Mouse (Mus musculus) neutrophil, adult 5-6 weeks (primary cell): Measurements from ENCODE around the gene Ccdc9b. TPM values are rescaled to one million over a fixed set of nuclear protein-coding genes. Genes with fewer than 3 reads are reported as not detected.

ENCODE experiments used
- ATAC-seq: fragments of 151-379, 151-347 bp; 2 replicates; pipeline ENCODE4 v1.8.0; 2017; ENCODE audit warnings: mild to moderate bottlenecking, moderate TSS enrichment; ENCODE audit not compliant: insufficient number of reproducible peaks, poor library complexity, low FRiP score, severe bottlenecking; ENCODE audit errors: extremely low read depth
- total RNA-seq: library from RNA; stranded (forward); fragments of 200-1000 nt; gene quantifications from 2 replicates; pipeline ENCODE4 v1.2.3, GENCODE M21; 2017

Ccdc9b gene
- total RNA-seq, result not detected in 2 replicates

DNA sequence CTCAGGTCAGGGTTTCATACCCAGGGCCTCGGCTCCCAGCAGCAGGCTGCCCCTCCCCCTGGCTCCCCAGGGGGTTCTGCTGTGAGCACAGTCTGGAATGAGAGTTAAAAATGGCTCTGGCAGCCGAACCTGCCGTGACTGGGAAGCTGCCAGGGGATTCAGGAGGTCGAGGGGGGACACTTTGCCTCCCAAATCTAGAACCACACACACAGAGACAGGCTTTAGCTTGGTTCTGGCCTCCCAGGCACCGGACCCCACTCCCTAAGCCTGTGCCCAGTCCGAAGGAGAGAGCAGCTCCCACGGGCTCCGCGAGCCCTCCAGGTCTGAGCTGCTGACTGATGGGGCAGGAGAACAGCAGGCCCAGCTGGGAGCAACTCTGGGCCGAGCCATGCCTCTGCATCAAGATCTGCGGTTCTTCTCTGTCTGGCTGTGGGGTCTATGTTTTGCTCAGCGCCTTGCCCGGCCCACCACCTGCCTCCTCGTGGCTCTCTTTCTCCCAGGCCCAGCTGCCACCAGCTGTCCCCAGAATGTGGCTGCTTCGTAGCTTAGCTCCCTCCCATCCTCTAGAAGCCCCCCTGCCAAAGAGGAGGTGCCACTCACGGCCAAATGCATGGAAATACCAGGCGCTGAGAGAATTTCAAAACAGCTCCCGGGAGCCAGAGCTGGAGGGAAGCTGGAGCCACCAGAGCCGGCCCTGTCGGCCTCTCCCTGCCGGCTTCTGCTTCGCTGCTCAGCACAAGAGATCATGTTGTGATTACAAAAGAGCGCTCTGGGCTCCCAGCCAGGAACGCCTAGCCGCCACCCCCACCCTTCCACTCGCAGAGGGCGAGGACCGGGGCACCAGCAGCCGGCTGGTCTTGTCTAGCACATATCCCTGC is at the start of gene Ccdc9b:
Gene Ccdc9b, minus strand, starts transcription at position 756 of the 878 bp plus-strand sequence.
- no peak for ATAC-seq

DNA sequence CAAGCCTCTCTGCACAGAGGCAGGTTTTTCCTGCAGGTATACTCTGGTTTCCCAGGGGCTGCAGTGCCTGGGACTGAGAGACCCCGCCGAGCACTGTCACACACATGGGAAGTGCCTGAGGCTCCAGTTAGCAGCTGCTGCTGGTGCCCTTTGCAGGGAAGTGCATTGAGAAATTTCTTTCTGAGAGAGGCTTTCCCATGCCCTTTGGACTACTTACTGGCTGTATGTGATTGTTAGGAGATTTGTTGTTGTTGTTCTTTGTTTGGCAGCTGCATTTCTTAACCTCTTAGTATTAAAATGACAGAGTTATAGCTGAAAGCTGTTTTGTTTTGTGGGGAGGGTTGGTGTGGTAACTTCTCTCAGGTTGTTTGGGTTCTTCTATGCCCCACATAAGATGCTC is 48.4 kb upstream of the Ccdc9b start:
- no peak for ATAC-seq

DNA sequence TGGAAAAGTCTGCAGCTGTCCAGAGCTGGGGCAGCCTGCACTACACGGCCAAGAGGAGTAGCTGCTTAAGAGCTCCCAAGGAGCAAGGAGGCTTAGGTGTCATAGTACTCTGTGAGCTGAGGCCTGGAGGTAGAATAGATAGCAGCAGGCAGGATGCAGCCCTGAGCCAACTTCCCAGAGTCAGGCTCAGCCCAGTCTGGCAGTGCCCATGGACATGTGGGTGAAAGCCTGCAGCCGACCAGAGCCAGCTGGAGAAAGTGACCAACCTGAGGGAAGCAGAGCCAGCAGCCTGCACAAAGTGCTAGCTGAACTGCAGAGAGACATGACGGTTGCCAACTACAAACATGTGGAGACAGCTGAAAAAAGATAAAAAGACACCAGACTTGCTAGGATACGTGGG is 44.4 kb upstream of the Ccdc9b start:
- no peak for ATAC-seq

DNA sequence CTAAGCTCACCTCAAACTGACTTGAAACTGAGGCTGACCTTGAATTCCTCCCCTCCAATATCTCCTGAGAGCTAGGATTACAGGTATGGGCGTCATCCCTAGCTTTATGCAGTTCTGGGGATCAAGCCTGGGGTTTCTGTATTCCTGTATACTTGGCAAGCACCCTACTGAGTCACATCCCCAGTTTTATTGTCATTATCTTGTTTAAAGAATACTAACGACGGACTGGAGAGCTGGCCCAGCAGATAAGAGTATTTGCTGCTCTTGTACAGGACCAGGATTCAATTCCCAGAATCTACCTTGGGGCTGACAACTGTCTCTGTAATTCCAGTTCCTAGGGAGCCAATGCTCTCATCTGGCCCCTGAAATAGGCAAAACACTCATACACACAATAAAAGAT is 43.3 kb upstream of the Ccdc9b start:
- ATAC-seq, result no peak

DNA sequence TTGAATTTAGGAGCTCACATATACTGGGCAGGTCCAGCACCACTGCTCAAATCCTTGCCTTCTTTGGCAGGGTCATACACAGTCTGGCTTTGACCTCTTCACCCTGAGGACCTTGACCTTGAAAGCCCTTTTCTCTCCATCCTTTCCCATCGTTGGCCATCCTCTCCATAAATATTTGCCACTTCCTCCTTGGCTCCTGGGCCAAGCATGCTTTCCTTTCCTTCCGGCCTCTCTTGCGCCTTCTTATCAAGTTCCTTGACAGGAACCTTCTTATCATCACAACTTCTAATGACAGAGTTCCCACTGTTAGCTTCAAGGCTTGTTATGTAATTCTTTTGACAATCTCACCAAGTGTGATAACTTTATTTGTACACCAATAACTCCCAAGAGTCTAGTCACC is 42.7 kb upstream of the Ccdc9b start:
- no peak for ATAC-seq

DNA sequence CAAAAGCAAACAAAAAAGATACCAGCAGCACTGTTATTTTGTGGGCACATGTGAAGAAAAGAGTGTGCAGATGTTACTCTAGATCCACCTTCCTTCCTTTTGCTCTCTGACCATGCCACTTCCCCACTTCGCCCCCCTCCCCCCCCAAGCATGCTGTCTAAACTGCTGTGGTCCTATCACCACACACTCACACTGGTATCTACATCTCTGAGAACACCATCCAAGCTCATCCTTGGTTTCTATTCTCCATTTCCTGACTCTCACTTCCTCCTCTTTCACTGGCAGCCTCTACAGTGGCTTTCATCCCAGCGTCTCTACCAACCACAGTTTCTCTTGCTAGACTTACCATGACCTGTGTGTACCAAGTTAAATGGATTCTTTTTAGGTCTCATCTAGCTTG is 42.0 kb upstream of the Ccdc9b start:
- ATAC-seq, result peak; percentile 44; the same call in 1 of the 2 replicates

DNA sequence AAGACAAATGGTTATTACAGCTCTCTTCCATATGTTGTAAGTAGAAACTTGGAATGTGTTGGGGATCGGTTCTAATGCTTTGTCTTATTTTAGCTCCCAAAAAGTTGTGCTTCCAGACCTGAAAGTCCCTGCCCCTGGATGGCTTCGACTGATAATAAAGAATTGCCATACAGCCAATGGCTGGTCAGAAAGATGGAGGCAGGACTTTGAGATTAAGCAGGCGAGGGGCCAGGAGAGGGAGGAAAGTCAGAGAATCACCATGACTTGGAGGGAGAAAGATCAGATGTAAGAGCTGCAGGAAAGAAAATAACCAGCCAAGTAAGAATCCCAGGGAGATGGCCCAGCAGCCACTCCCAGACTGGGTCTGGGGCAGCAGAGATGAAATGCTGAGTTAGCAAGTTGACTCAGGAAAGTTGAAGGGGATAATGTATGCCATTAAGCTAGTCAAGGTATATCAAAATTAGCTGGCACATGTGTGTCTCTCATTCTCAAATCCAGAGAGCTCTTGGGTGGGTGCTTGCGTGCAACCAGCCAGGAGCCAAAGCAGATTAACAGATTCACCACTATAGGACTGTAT is 40.2 kb upstream of the Ccdc9b start:
- ATAC-seq, result no peak

DNA sequence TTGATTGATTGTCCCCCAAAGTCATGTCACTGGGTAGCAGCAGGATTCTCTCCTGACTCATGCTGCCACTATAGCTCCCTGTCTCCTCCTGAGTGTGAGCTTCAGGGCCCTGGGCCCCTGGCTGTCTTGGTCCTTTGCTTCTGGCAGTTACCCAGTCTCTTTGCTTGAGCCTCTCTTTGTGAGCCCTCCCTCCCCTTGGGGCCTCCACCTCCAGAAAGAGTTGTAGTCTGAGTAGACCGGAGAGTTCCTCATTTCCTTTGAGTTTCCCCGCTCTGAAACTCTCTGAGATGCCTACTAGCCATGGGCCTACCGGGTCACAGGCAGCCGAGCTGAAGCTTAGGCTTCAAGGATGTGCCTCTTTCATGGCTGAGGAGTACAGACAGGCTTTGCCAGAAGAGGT is 31.2 kb upstream of the Ccdc9b start:
- ATAC-seq, result no peak

DNA sequence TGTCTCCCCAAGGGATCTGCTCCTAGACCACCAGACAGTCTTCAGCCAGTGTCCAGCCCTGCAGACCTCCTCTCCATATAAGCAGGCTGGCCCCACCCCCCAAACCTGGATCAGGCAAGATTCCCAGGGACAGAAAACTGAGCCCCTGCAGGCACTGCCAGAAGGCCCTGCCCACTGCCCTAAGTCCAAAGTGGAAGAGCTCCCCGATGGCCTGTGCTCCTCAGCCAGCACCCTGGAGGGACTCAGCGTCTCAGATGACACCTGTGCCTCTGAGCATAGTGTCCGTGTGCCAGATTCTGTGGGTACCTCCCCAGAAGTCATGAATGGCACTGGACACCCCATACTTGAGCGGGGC is 29.8 kb upstream of the Ccdc9b start:
- ATAC-seq, result no peak

DNA sequence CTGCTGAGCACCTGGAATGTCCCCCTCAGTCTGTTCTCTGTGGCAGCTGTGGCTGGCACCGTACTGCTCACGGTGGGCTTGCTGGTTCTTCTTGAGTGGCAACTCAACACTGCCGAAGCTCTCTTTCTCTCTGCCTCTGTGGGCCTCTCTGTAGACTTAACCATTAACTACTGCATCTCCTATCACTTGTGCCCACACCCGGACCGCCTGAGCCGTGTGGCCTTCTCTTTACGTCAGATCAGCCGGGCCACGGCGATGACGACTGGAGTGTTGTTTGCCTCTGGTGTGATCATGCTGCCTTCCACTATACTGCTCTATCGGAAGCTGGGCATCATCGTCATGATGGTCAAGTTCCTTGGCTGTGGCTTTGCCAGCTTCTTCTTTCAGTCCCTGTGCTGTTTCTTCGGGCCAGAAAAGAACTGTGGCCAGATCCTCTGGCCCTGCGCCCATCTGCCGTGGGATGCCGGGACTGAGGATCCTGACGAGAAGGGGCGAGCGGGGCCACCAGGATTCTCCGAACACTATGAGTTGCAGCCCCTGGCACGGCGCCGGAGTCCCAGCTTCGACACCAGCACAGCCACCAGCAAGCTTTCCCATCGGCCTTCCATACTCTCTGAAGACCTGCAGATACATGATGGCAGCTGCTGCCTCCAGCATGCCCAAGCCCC is 29.3 kb upstream of the Ccdc9b start:
- ATAC-seq, result no peak

DNA sequence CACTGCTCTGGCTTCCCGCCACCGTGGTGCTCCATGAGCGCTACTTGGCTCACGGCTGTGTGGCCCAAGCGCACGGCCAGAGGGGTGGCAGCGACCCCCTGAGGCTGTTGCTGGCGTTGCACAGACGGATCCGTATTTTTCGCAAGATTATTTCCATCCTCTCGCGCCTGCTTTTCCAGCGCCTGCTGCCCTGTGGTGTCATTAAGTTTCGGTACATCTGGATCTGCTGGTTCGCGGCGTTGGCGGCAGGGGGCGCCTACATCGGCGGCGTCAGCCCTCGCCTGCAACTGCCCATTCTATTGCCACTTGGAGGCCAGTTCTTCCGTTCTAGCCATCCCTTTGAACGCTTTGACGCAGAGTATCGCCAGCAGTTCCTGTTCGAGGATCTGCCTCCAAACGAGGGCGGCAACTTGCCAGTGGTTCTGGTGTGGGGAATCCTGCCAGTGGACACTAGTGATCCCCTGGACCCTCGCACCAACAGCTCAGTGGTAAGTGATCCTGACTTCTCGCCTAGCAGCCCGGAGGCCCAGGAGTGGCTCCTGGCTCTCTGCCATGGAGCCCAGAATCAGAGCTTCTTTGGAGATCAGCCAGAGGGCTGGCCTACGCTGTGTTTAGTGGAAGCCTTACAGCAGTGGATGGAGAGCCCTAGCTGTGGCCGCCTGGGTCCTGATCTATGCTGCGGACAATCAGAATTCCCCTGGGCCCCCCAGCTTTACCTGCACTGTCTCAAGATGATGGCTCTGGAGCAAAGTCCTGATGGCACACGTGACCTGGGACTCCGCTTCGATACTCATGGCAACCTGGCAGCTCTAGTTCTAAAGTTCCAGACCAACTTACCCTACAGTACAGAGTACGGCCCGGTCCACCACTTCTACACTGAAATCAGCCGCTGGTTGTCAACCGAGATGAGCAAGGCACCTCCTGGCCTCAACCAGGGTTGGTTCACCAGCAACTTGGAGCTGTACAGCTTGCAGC is 28.4 kb upstream of the Ccdc9b start:
- no peak for ATAC-seq

DNA sequence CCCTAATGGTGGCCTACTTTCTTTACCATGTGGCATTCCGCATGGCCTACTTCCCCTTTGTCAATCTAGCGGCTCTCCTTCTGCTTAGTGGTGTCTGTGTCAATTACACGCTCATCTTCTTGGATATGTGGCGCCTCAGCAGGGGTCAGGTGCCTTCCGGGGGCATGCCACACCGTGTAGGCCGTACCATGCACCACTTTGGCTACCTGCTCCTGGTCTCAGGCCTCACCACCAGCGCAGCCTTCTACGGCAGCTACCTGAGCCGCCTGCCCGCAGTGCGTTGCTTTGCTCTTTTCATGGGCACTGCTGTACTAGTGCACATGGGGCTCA is 27.7 kb upstream of the Ccdc9b start:
- no peak for ATAC-seq

DNA sequence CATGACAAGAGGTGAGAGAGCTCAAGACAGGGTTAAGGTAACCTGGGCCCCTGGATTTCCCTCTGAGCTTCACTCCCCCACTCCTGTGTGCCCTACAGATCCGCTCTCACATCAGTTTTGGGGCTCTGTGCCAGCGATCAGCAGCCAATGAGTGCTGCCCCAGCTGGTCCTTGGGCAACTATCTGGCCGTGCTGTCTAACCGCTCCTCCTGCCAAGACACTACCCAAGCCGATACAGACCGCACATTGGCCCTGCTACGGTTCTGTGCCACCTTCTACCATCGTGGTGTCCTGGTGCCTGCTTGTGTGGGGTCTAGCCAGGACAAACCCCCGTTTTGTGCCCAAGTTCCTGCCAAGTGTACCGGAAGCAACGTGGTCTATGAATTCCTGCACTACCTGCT is 27.0 kb upstream of the Ccdc9b start:
- ATAC-seq, result no peak

DNA sequence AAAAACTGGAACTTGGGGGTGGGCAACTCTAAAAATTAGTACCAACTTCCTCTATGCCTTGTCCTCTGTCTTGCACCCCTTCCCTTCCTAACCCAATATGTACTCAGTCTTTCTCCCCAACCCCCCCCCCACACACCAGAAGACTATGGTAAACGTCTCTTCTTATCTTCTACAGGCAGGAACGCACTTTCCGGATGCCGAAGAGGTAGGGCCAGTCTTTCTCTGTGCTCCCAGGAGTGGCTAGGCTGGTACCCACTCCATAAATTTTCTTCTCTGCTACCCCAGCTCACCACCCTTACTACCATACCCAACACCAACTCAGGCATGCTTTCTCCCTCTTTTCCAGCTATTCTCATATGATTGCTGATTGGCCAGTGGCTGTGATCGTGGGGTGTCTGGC is 24.1 kb upstream of the Ccdc9b start:
- ATAC-seq, result no peak

DNA sequence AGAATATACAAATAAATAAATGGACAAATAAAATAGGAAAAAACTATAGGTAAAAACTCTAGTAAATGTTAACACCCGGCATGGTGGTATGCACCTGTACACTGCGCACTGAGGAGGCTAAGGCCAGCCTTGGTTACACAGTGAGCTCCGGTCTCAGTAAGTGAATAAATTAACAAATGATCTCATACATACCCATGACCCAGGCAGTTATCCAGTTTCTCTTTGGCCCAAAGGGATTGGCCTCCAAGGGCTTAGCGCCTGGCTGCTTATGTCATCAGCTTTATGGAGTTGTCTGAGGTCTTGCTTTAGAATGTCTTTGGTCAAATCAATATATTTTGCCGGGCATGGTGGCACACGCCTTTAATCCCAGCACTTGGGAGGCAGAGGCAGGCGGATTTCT is 21.2 kb upstream of the Ccdc9b start:
- no peak for ATAC-seq

DNA sequence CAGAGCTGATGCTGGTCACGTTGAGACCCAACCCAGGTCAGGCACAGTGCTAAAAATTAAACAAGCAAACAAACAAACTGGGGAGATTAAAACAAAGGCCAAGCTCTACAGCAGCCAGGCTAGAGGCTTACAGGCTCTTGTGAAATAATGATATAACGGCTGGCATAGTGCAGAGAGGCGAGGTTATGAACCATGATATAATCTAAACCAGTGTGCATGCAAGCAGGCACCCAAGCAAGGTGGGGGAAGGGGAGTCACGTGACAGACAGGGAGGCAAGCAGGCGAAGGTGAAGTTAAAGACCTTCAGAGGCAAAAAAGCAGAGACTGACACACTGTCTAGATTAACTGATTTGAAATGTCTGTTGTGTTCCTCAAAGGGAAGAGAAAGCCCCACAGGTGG is 20.6 kb upstream of the Ccdc9b start:
- ATAC-seq, result no peak

DNA sequence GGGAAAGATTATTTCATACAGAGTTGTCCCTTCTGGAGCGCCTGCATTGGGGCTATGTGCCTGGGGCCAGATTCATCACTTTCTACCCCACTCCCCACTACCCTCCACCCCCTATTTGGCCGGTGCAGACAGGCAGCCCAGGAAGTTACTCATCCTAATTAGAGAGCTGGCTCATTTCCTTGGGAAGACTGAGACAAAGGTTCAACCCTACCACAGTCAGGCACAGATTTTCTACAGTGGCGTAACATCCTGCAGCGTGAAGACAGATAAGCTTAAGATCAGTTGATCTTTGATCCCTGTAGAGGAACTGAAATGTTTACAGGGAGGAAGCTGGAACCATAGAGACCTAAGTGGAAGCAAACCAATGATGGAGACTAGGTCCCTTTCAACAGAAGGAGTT is 19.8 kb upstream of the Ccdc9b start:
- ATAC-seq, result no peak

DNA sequence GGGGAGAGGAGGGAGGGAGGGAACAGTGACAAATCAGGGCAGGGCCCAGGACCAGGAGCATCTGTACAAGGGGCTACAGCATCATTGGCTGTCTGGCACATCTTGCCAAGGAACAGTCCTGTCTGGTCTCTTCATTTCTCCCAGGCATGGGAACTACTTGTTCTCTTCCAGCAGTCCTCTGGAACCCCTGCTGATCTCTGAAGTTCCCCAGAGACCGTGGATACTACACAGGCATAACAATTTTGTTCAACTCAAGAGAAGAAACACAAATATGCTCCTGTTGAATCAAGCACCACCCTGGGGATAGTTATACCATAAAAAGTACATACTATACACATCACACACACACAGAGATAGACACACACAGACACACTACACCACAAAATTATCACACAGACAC is 18.7 kb upstream of the Ccdc9b start:
- ATAC-seq, result no peak
